Mouse (Mus musculus): ENCODE results near the gene Itpkc. TPM values are rescaled to one million over a fixed set of nuclear protein-coding genes. Genes with fewer than 3 reads are reported as not detected.

Gene Itpkc
- polyA plus RNA-seq, 1 experiment: 3.0 TPM

- peaks cover 76% of the 10 kb centered on the region for H3K4me1 ChIP-seq
- TF ChIP-seq FLI1 (IDR thresholded peaks at IDR 0.05; ENCODE audit: low read length) (no peak), GATA1 (IDR thresholded peaks at IDR 0.05; ENCODE audit: borderline replicate concordance, low read length) (no peak)
- H3K36me3 ChIP-seq (replicated peaks; ENCODE audit: low read length): peaks cover 18% of the 10 kb centered on the region
- no peaks in the 10 kb centered on the region for H3K27me3 ChIP-seq (replicated peaks)
- peak overlapping the region; percentile 97 for H3K4me3 ChIP-seq (replicated peaks)
- no peaks in the 10 kb centered on the region for H3K9me3 ChIP-seq
These were observed 1.2 kb downstream of the Itpkc start for GRCm38 (mm10) chr7:27227276-27227675.

GRCm38 (mm10) chr7:27224877-27225575 lies 3.4 kb downstream of the Itpkc start:
- Histone ChIP-seq H3K9me3 (no peaks in the 10 kb centered on the region), H3K27me3 (replicated peaks) (no peaks in the 10 kb centered on the region), H3K4me3 (replicated peaks) (peak overlapping the region; percentile 7), H3K4me1 (peaks cover 71% of the 10 kb centered on the region), H3K36me3 (replicated peaks; ENCODE audit: low read length) (peaks cover 25% of the 10 kb centered on the region)
- TF ChIP-seq FLI1 (IDR thresholded peaks at IDR 0.05; ENCODE audit: low read length) (no peak), GATA1 (IDR thresholded peaks at IDR 0.05; ENCODE audit: borderline replicate concordance, low read length) (no peak)

- Histone ChIP-seq H3K27me3 (replicated peaks) (no peaks in the 10 kb centered on the region), H3K4me3 (replicated peaks) (no peak overlapping the region), H3K9me3 (no peaks in the 10 kb centered on the region), H3K4me1 (peaks cover 60% of the 10 kb centered on the region), H3K36me3 (replicated peaks; ENCODE audit: low read length) (peaks cover 43% of the 10 kb centered on the region)
- TF ChIP-seq GATA1 (IDR thresholded peaks at IDR 0.05; ENCODE audit: borderline replicate concordance, low read length): no peak
- TF ChIP-seq FLI1 (IDR thresholded peaks at IDR 0.05; ENCODE audit: low read length): no peak
These were observed 5.9 kb downstream of the Itpkc start for GRCm38 (mm10) chr7:27222538-27222937.

- peaks cover 48% of the 10 kb centered on the region for H3K36me3 ChIP-seq (replicated peaks; ENCODE audit: low read length)
- no peak overlapping the region for H3K4me3 ChIP-seq (replicated peaks)
- no peaks in the 10 kb centered on the region for H3K27me3 ChIP-seq (replicated peaks)
- TF ChIP-seq FLI1 (IDR thresholded peaks at IDR 0.05; ENCODE audit: low read length) (no peak), GATA1 (IDR thresholded peaks at IDR 0.05; ENCODE audit: borderline replicate concordance, low read length) (no peak)
- peaks cover 54% of the 10 kb centered on the region for H3K4me1 ChIP-seq
- no peaks in the 10 kb centered on the region for H3K9me3 ChIP-seq
These were observed 6.5 kb downstream of the Itpkc start for GRCm38 (mm10) chr7:27221939-27222338.

- H3K4me3 ChIP-seq (replicated peaks): no peak overlapping the region
- H3K9me3 ChIP-seq: no peaks in the 10 kb centered on the region
- no peak for TF ChIP-seq FLI1 (IDR thresholded peaks at IDR 0.05; ENCODE audit: low read length)
- H3K27me3 ChIP-seq (replicated peaks): no peaks in the 10 kb centered on the region
- peaks cover 34% of the 10 kb centered on the region for H3K4me1 ChIP-seq
- H3K36me3 ChIP-seq (replicated peaks; ENCODE audit: low read length): peaks cover 54% of the 10 kb centered on the region
These were observed 8.5 kb downstream of the Itpkc start for GRCm38 (mm10) chr7:27219937-27220336.

- Histone ChIP-seq H3K9me3 (no peaks in the 10 kb centered on the region), H3K27me3 (replicated peaks) (no peaks in the 10 kb centered on the region), H3K36me3 (replicated peaks; ENCODE audit: low read length) (peaks cover 57% of the 10 kb centered on the region), H3K4me3 (replicated peaks) (no peak overlapping the region), H3K4me1 (peaks cover 20% of the 10 kb centered on the region)
- no peak for TF ChIP-seq FLI1 (IDR thresholded peaks at IDR 0.05; ENCODE audit: low read length)
- no peak for TF ChIP-seq GATA1 (IDR thresholded peaks at IDR 0.05; ENCODE audit: borderline replicate concordance, low read length)
These were observed 9.9 kb downstream of the Itpkc start for GRCm38 (mm10) chr7:27218586-27218985.

GRCm38 (mm10) chr7:27212626-27213025 lies 15.8 kb downstream of the Itpkc start:
- Histone ChIP-seq H3K36me3 (replicated peaks; ENCODE audit: low read length) (peaks cover 89% of the 10 kb centered on the region), H3K27me3 (replicated peaks) (no peaks in the 10 kb centered on the region)

GRCm38 (mm10) chr7:27203730-27204449 lies 24.6 kb downstream of the Itpkc start:
- no peaks in the 10 kb centered on the region for H3K27me3 ChIP-seq (replicated peaks)
- no peak overlapping the region for H3K4me3 ChIP-seq (replicated peaks)
- no peaks in the 10 kb centered on the region for H3K9me3 ChIP-seq
- peaks cover 14% of the 10 kb centered on the region for H3K4me1 ChIP-seq
- TF ChIP-seq GATA1 (IDR thresholded peaks at IDR 0.05; ENCODE audit: borderline replicate concordance, low read length): no peak
- TF ChIP-seq FLI1 (IDR thresholded peaks at IDR 0.05; ENCODE audit: low read length): no peak
- H3K36me3 ChIP-seq (replicated peaks; ENCODE audit: low read length): peaks cover 71% of the 10 kb centered on the region

More at GRCm38 (mm10) chr7:27212626-27213025, 15.8 kb downstream of the Itpkc start:
- TF ChIP-seq GATA1 (IDR thresholded peaks at IDR 0.05; ENCODE audit: borderline replicate concordance, low read length) (no peak), FLI1 (IDR thresholded peaks at IDR 0.05; ENCODE audit: low read length) (no peak)
- Histone ChIP-seq H3K4me1 (peaks cover 13% of the 10 kb centered on the region), H3K4me3 (replicated peaks) (no peak overlapping the region), H3K9me3 (no peaks in the 10 kb centered on the region)

GRCm38 (mm10) chr7:27198779-27199178 lies 29.7 kb downstream of the Itpkc start:
- TF ChIP-seq GATA1 (IDR thresholded peaks at IDR 0.05; ENCODE audit: borderline replicate concordance, low read length): no peak
- no peak for TF ChIP-seq FLI1 (IDR thresholded peaks at IDR 0.05; ENCODE audit: low read length)
- H3K27me3 ChIP-seq (replicated peaks): no peaks in the 10 kb centered on the region
- H3K4me1 ChIP-seq: peaks cover 47% of the 10 kb centered on the region
- peaks cover 43% of the 10 kb centered on the region for H3K36me3 ChIP-seq (replicated peaks; ENCODE audit: low read length)
- H3K4me3 ChIP-seq (replicated peaks): no peak overlapping the region
- no peaks in the 10 kb centered on the region for H3K9me3 ChIP-seq

GRCm38 (mm10) chr7:27198355-27198754 lies 30.1 kb downstream of the Itpkc start:
- H3K4me1 ChIP-seq: peaks cover 52% of the 10 kb centered on the region
- no peak overlapping the region for H3K4me3 ChIP-seq (replicated peaks)
- H3K36me3 ChIP-seq (replicated peaks; ENCODE audit: low read length): peaks cover 43% of the 10 kb centered on the region
- no peak for TF ChIP-seq GATA1 (IDR thresholded peaks at IDR 0.05; ENCODE audit: borderline replicate concordance, low read length)
- no peak for TF ChIP-seq FLI1 (IDR thresholded peaks at IDR 0.05; ENCODE audit: low read length)
- H3K9me3 ChIP-seq: no peaks in the 10 kb centered on the region
- H3K27me3 ChIP-seq (replicated peaks): no peaks in the 10 kb centered on the region

All from megakaryocyte, embryonic 14.5 days (primary cell).